8 mouse cellular contexts compared by ENCODE assay signal in the genomic region with DNA sequence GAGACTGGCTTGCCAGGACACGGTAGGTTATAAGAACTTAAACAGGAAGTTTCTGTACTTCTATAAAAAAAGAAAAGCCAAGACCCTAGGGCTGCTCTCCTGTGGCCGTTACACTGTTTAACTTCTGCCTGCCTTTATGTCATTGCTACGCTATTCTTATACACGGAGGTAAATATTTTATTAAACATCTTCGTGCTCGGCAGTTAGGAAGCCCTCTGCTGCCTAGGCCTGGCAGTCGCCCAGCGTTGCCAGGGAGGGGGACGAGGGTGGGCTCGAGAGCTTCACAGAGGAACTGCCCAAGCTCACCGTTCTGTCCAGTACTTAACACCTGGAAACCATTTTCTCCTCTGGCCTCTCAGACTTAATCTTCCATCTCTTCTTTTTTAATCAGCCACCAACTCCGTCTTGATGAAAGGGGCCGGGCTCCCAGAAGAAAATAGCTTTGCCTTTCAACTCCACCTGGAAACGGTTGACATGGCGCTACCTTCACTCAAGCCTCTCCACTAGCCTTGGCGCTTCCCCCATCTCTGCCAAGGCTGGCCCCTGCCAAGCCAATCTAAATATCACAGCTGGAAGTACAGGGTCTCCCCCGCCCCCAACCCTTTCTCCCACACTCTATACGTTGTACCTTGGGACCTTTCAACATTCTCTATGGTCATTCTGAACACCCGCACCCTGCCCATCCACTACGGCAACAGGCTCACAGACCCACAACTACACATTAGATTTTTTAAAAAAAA. TPM values are rescaled to one million over a fixed set of nuclear protein-coding genes. Genes with fewer than 3 reads are reported as not detected.
DNase-seq lines count a peak whose midpoint lies in the region; ATAC-seq and TF ChIP-seq lines count a peak whose summit lies in the region.

No protein-coding gene starts in this region.

- H3K27ac ChIP-seq in forebrain, embryonic 10.5 days, result peak overlapping the region; percentile 68; the same call in 1 of the 2 replicates
- H3K27ac ChIP-seq in forebrain, postnatal 0 days (ENCODE audit: low read depth, low read length), result no peak overlapping the region
- H3K27ac ChIP-seq in neural tube, embryonic 13.5 days (replicated peaks), result peak overlapping the region; percentile 38; the same call in 1 of the 2 replicates
- no peak overlapping the region for H3K27ac ChIP-seq in intestine, postnatal 0 days (ENCODE audit: low read depth, low read length)
- no peak overlapping the region for H3K27ac ChIP-seq in liver, postnatal 0 days (ENCODE audit: low read depth)

- no peak for ATAC-seq in forebrain, postnatal 0 days
- no peak for ATAC-seq in neural tube, embryonic 13.5 days (ENCODE audit: low read depth)
- peak; percentile 19; the same call in 1 of the 2 replicates for ATAC-seq in intestine, postnatal 0 days
- ATAC-seq in liver, postnatal 0 days, result no peak

- no peaks in the 10 kb centered on the region for H3K27me3 ChIP-seq in forebrain, embryonic 10.5 days (ENCODE audit: poor library complexity, severe bottlenecking)
- H3K27me3 ChIP-seq in forebrain, postnatal 0 days (ENCODE audit: insufficient read depth, low read length), result no peaks in the 10 kb centered on the region
- H3K27me3 ChIP-seq in neural tube, embryonic 13.5 days, result no peaks in the 10 kb centered on the region
- H3K27me3 ChIP-seq in intestine, postnatal 0 days (replicated peaks; ENCODE audit: control insufficient read depth, insufficient read depth, low read length), result no peaks in the 10 kb centered on the region
- H3K27me3 ChIP-seq in splenic B cell, adult 2 months (ENCODE audit: control insufficient read depth, insufficient read depth, low read length, poor library complexity, severe bottlenecking), result no peaks in the 10 kb centered on the region
- no peaks in the 10 kb centered on the region for H3K27me3 ChIP-seq in liver, postnatal 0 days (ENCODE audit: insufficient read depth, low read length)

- no peak overlapping the region for H3K4me2 ChIP-seq in forebrain, postnatal 0 days (ENCODE audit: low read depth)
- no peak overlapping the region for H3K4me2 ChIP-seq in neural tube, embryonic 13.5 days
- no peak overlapping the region for H3K4me2 ChIP-seq in intestine, postnatal 0 days (replicated peaks; ENCODE audit: low read depth)
- no peak overlapping the region for H3K4me2 ChIP-seq in liver, postnatal 0 days (ENCODE audit: low read depth, low read length)

- no peak overlapping the region for H3K4me3 ChIP-seq in forebrain, embryonic 10.5 days
- H3K4me3 ChIP-seq in forebrain, postnatal 0 days (ENCODE audit: low read depth, low read length), result no peak overlapping the region
- no peak overlapping the region for H3K4me3 ChIP-seq in neural tube, embryonic 13.5 days
- H3K4me3 ChIP-seq in intestine, postnatal 0 days (ENCODE audit: low read depth, low read length), result no peak overlapping the region
- no peak overlapping the region for H3K4me3 ChIP-seq in liver, postnatal 0 days (ENCODE audit: low read depth, low read length)

- no peak overlapping the region for H3K9ac ChIP-seq in forebrain, postnatal 0 days
- H3K9ac ChIP-seq in neural tube, embryonic 13.5 days, result no peak overlapping the region
- no peak overlapping the region for H3K9ac ChIP-seq in intestine, postnatal 0 days (ENCODE audit: low read depth, low read length)
- H3K9ac ChIP-seq in liver, postnatal 0 days (replicated peaks), result no peak overlapping the region

- DNase-seq in forebrain, embryonic 10.5 days (ENCODE audit: extremely low spot score, low spot score), result no peak
- no peak for DNase-seq in forebrain, postnatal 0 days
- DNase-seq in neural tube, embryonic 10.5 days (ENCODE audit: extremely low spot score, low spot score), result no peak
- peak; percentile 11 for DNase-seq in splenic B cell, adult 2 months (ENCODE audit: low read depth, low spot score)
- DNase-seq in liver, postnatal 0 days, result no peak
- no peak for DNase-seq in frontal cortex, postnatal 14 days (ENCODE audit: low spot score in 2 of 2)

- no peaks in the 10 kb centered on the region for H3K9me3 ChIP-seq in forebrain, embryonic 10.5 days
- no peaks in the 10 kb centered on the region for H3K9me3 ChIP-seq in forebrain, postnatal 0 days (ENCODE audit: low read length)
- no peaks in the 10 kb centered on the region for H3K9me3 ChIP-seq in neural tube, embryonic 13.5 days
- no peaks in the 10 kb centered on the region for H3K9me3 ChIP-seq in intestine, postnatal 0 days (ENCODE audit: control insufficient read depth)
- no peaks in the 10 kb centered on the region for H3K9me3 ChIP-seq in liver, postnatal 0 days (ENCODE audit: low read length)

- peaks cover 30% of the 10 kb centered on the region for H3K4me1 ChIP-seq in forebrain, embryonic 10.5 days
- H3K4me1 ChIP-seq in forebrain, postnatal 0 days (ENCODE audit: insufficient read depth), result no peaks in the 10 kb centered on the region
- peaks cover 30% of the 10 kb centered on the region for H3K4me1 ChIP-seq in neural tube, embryonic 13.5 days (replicated peaks)
- H3K4me1 ChIP-seq in intestine, postnatal 0 days (replicated peaks; ENCODE audit: control insufficient read depth, insufficient read depth, low read length), result no peaks in the 10 kb centered on the region
- no peaks in the 10 kb centered on the region for H3K4me1 ChIP-seq in liver, postnatal 0 days (ENCODE audit: insufficient read depth)

- TF ChIP-seq EP300 in liver, postnatal 0 days (IDR thresholded peaks at IDR 0.05; ENCODE audit: low read depth), result no peak

- TF ChIP-seq CTCF in forebrain, postnatal 0 days (IDR thresholded peaks at IDR 0.05; ENCODE audit: low read depth), result no peak
- no peak for TF ChIP-seq CTCF in intestine, postnatal 0 days (IDR thresholded peaks at IDR 0.05; ENCODE audit: low read depth)
- no peak for TF ChIP-seq CTCF in liver, postnatal 0 days (IDR thresholded peaks at IDR 0.05; ENCODE audit: low read depth)

- no peaks in the 10 kb centered on the region for H3K36me3 ChIP-seq in forebrain, embryonic 10.5 days (replicated peaks)
- H3K36me3 ChIP-seq in forebrain, postnatal 0 days (ENCODE audit: insufficient read depth), result no peaks in the 10 kb centered on the region
- H3K36me3 ChIP-seq in neural tube, embryonic 13.5 days, result no peaks in the 10 kb centered on the region
- H3K36me3 ChIP-seq in intestine, postnatal 0 days (ENCODE audit: control insufficient read depth, insufficient read depth), result no peaks in the 10 kb centered on the region
- no peaks in the 10 kb centered on the region for H3K36me3 ChIP-seq in splenic B cell, adult 2 months (ENCODE audit: control insufficient read depth, insufficient read depth, low read length, poor library complexity, severe bottlenecking)
- no peaks in the 10 kb centered on the region for H3K36me3 ChIP-seq in liver, postnatal 0 days (replicated peaks; ENCODE audit: insufficient read depth, low read length)

- WGBS in forebrain, embryonic 10.5 days, result 68% methylated on average over 20 of the region's 20 CpGs
- 45% methylated on average over 20 of the region's 20 CpGs for whole genome bisulfite sequencing in forebrain, postnatal 0 days
- WGBS in neural tube, embryonic 13.5 days, result 62% methylated on average over 20 of the region's 20 CpGs
- 61% methylated on average over 20 of the region's 20 CpGs for WGBS in intestine, postnatal 0 days
- WGBS in liver, postnatal 0 days (ENCODE audit: insufficient replicate concordance), result 61% methylated on average over 20 of the region's 20 CpGs

RNA-seq across cellular contexts. Expression of gene Msi2, which starts 9.6 kb away (rescaled TPM):
- 19.2 and 20.4 TPM in 2 replicates for polyA plus RNA-seq in forebrain, embryonic 10.5 days (2016; fragmentation: Nextera tagmentation; extraction: Ambion mirVana)
- 81.4 and 107 TPM in 2 replicates for total RNA-seq in forebrain, postnatal 0 days (2014; rRNA removed)
- 9.8 and 18.5 TPM in 2 replicates for polyA plus RNA-seq in forebrain, postnatal 0 days (2015; fragmentation: Nextera tagmentation; extraction: Ambion mirVana)
- 20.9 and 21.7 TPM in 2 replicates for polyA plus RNA-seq in neural tube, embryonic 13.5 days (2015; fragmentation: Nextera tagmentation; extraction: Ambion mirVana)
- polyA plus RNA-seq in intestine, postnatal 0 days (2015; fragmentation: Nextera tagmentation; extraction: Ambion mirVana), result 7.5 and 8.9 TPM in 2 replicates
- 3.4 and 3.7 TPM in 2 replicates for polyA plus RNA-seq in liver, postnatal 0 days (2015; fragmentation: Nextera tagmentation; extraction: Ambion mirVana)

Comparison
In these comparisons a context has a peak if more than half of its experiments do, and no peak if none do; other contexts are left out.
1. H3K27ac ChIP-seq: peak in forebrain, embryonic 10.5 days (single experiment) and neural tube, embryonic 13.5 days (single experiment); none in forebrain, postnatal 0 days (single experiment), intestine, postnatal 0 days (single experiment) and liver, postnatal 0 days (single experiment).